Mouse (Mus musculus) heart, embryonic 15.5 days (tissue): ENCODE measurements around the gene Tarsl2. TPM values are rescaled to one million over a fixed set of nuclear protein-coding genes. Genes with fewer than 3 reads are reported as not detected.
A peak's percentile ranks its signal among the peaks of the same experiment; 100 is the strongest.

Experiments used
- ATAC-seq: fragments of 200-750 bp; cut with Nextera tagmentation; replicated peaks from 2 replicates; pipeline ENCODE4 v1.8.0; 2017; ENCODE audit warnings: low read depth, moderate TSS enrichment; ENCODE audit not compliant: insufficient number of reproducible peaks, insufficient read depth, low FRiP score
- H3K27ac ChIP-seq: fragments of 300-500 bp; sonication (generic); 2 replicates; pipeline ENCODE4 v1.5.1; 2015; ENCODE audit warnings: mild to moderate bottlenecking, inconsistent platforms
- H3K27me3 ChIP-seq: fragments of 300-500 bp; sonication (generic); 2 replicates; pipeline ENCODE4 v1.6.1; 2015; ENCODE audit warnings: inconsistent platforms
- H3K36me3 ChIP-seq: fragments of 300-500 bp; sonication (generic); 2 replicates; pipeline ENCODE4 v1.6.1; 2015; ENCODE audit warnings: mild to moderate bottlenecking, inconsistent platforms
- H3K4me1 ChIP-seq: fragments of 300-500 bp; sonication (generic); replicated peaks from 2 replicates; pipeline ENCODE4 v1.6.1; 2015; ENCODE audit warnings: inconsistent platforms
- H3K4me2 ChIP-seq: fragments of 300-500 bp; sonication (generic); 2 replicates; pipeline ENCODE4 v1.6.1; 2015; ENCODE audit warnings: inconsistent platforms, mild to moderate bottlenecking, moderate library complexity
- H3K4me3 ChIP-seq: fragments of 300-500 bp; sonication (generic); 2 replicates; pipeline ENCODE4 v1.5.1; 2015; ENCODE audit warnings: mild to moderate bottlenecking, inconsistent platforms
- H3K9ac ChIP-seq: fragments of 300-500 bp; sonication (generic); 2 replicates; pipeline ENCODE4 v1.6.1; 2015; ENCODE audit warnings: mild to moderate bottlenecking, inconsistent platforms
- H3K9me3 ChIP-seq: fragments of 300-500 bp; sonication (generic); replicated peaks from 2 replicates; pipeline ENCODE4 v1.6.1; 2016; ENCODE audit warnings: inconsistent platforms
- WGBS: fragments of 180-500 bp; shearing (Covaris S2); methylation state at CpG from one replicate; pipeline ENCODE4 v1.1.7; 2015; ENCODE audit warnings: mixed read lengths; 5-methylcytosine and 5-hydroxymethylcytosine counted together
- polyA plus RNA-seq: library from polyadenylated mRNA; unstranded; fragments of >200 nt; fragmentation: Nextera tagmentation; extraction: Ambion mirVana; gene quantifications from 2 replicates; pipeline ENCODE4 v1.2.1, GENCODE M21; 2015

Tarsl2 gene
- polyA plus RNA-seq, 1 experiment from 2014 or later, result 17.0 TPM

DNA sequence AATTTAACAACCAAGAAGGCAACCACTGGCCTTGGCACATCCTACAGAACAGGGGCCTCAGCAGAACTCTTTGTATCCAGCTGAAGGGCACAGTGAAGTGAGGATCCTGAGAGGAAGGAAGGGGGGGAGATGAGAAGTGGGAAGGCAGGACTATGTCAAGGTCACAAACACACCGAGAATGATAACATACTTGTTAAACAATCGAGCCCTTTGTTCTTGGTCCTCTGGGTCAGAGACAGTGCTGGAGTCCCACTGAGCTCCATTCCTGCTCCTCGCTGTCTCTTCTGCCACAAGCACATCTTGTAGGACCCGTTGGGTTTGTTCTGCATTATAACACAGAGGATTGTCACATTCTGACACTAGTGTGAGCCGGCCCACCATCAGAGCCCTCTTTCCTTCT, 14.0 kb upstream of the Tarsl2 start:
- Histone ChIP-seq H3K27me3 (no peaks in the 10 kb centered on the region), H3K9me3 (no peaks in the 10 kb centered on the region), H3K27ac (no peak overlapping the region), H3K9ac (no peak overlapping the region), H3K4me1 (no peaks in the 10 kb centered on the region), H3K36me3 (no peaks in the 10 kb centered on the region), H3K4me3 (no peak overlapping the region), H3K4me2 (no peak overlapping the region)
- WGBS, result 53% methylated on average over 5 of the region's 5 CpGs
- ATAC-seq, result no peak

DNA sequence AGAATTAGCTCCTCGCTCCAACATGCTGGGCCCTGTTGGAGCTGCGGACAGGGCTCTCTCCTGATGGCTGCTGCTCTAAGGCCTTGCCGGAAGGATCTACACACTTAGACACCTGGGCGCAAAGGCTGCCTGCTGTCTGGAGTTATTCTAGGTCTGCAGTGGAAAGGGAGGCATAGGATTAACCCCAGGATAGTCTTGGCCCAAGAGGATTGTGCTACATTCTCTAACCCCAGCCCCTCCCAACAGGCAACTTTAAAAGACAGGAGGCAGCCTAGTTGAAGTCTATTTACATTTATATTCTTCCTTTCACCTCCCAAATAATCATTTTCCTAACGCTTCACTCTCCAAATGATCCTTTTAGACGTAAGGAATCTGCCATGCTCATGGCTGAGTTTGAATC, 8.9 kb upstream of the Tarsl2 start:
- Histone ChIP-seq H3K4me3 (no peak overlapping the region), H3K36me3 (no peaks in the 10 kb centered on the region), H3K4me1 (no peaks in the 10 kb centered on the region), H3K9me3 (no peaks in the 10 kb centered on the region), H3K27me3 (no peaks in the 10 kb centered on the region), H3K4me2 (no peak overlapping the region), H3K27ac (no peak overlapping the region), H3K9ac (no peak overlapping the region)
- ATAC-seq, result no peak
- 87% methylated on average over 6 of the region's 6 CpGs for WGBS

DNA sequence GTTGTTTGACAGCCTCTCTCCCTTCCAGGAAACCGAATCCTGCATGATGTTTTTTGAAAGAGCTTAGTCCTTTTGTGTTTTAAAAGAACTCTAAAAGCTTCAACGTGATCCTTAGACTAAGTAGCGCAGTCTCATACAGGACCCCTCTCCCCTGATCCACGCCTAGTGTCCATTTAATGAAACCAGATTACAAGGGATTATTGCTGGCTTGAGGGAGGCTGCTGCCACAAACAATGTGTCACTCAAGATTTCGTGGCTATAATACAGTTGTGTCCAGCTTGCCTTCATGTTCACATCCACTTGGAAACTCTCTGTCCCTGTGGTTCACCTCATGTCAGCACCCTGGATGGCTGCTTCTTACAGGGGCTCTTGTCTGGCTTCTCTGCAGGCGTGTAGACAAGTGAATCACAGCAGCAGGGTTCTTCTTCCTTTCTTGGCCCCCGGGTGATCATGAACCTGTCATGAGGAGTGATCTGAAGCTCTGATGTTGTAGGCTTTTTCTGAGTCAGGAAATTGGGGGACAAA, 8.3 kb upstream of the Tarsl2 start:
- Histone ChIP-seq H3K27ac (no peak overlapping the region), H3K4me2 (no peak overlapping the region), H3K36me3 (no peaks in the 10 kb centered on the region), H3K27me3 (no peaks in the 10 kb centered on the region), H3K9me3 (no peaks in the 10 kb centered on the region), H3K4me1 (no peaks in the 10 kb centered on the region), H3K4me3 (no peak overlapping the region), H3K9ac (no peak overlapping the region)
- WGBS, result 67% methylated on average over 7 of the region's 7 CpGs
- ATAC-seq, result no peak

DNA sequence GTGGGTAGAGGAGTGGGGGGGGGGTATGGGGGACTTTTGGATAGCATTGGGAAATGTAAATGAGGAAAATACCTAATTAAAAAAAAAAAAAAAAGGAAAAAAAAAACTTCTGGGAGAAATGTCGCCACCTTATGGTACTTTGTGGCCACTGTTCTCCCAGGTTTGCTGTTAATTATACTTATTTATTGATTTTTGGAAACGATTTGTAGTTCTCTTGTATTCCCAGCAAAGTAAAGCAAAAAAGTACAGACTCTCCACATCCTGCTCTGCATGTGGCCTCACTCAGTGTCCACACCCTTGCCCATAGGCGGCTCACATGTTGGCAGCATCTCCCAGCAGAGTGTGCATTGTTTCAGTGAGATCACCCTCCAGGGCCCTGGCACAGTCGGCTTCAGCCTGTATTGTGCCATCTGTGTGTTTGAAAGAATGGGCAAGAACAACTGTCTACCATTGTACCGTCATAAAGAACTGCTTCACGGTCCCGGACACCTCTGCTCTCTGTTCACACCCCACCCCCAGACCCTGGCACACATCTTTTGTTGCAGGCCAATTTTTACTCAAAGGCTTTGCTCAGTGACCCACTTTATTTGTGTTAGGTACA, 6.4 kb upstream of the Tarsl2 start:
- H3K4me2 ChIP-seq, result no peak overlapping the region
- no peaks in the 10 kb centered on the region for H3K4me1 ChIP-seq
- no peak overlapping the region for H3K27ac ChIP-seq
- H3K9me3 ChIP-seq, result no peaks in the 10 kb centered on the region
- no peak overlapping the region for H3K9ac ChIP-seq
- no peak for ATAC-seq
- WGBS, result 68% methylated on average over 7 of the region's 7 CpGs
- H3K4me3 ChIP-seq, result no peak overlapping the region
- no peaks in the 10 kb centered on the region for H3K36me3 ChIP-seq
- H3K27me3 ChIP-seq, result no peaks in the 10 kb centered on the region

DNA sequence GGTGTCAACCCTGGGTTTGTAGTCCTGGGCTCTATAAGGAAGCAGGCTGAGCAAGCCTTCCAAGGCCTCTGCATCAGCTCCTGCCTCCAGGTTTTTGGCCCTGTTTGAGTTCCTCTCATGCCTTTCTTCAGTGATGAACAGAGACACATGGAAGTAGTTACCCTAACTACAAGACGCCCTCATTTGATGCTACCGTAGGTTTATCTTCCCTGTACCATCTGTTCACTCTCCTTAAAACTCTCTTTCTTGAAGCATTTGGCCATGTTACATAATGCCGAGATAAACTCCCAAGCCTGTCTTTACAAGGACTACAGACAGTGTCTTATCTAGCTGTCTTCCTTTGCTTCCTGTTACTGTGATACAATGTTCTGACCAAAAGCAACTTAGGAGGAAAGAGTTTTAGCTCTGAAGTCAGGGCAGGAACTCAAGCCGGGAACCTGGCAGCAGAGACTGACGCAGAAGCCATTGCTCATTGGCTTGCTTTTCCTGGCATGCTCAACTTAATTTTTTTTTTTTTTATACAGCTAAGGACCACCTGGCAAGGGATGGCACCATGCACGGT, 4.8 kb upstream of the Tarsl2 start:
- Histone ChIP-seq H3K27me3 (no peaks in the 10 kb centered on the region), H3K27ac (no peak overlapping the region; the same call in 1 of the 2 replicates), H3K9me3 (no peaks in the 10 kb centered on the region), H3K4me1 (peaks cover 10% of the 10 kb centered on the region), H3K36me3 (no peaks in the 10 kb centered on the region), H3K9ac (no peak overlapping the region), H3K4me2 (no peak overlapping the region), H3K4me3 (no peak overlapping the region)
- WGBS, result 50% methylated on average over 6 of the region's 6 CpGs
- ATAC-seq, result no peak

DNA sequence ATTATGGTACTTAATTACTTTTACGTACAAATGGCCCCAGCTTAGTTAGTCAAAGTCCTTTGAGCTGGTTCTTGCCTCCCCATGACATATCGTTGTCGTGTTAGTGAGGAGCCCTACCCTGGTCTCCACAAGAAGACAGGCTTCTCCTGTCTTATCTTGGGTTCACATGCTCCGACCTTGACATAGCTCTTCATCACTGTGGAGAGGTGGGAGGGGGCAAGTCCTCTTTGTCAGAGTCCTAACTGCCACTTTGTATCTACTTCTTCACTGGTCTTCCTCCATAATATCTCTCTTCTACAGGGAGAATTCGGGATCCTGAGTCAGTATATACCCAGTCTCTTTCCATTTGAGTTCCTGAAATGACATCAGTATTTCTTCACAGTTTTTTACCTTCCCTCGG, 4.0 kb upstream of the Tarsl2 start:
- ATAC-seq, result no peak
- Histone ChIP-seq H3K4me2 (no peak overlapping the region), H3K4me1 (peaks cover 10% of the 10 kb centered on the region), H3K4me3 (no peak overlapping the region), H3K9me3 (no peaks in the 10 kb centered on the region), H3K27me3 (no peaks in the 10 kb centered on the region), H3K27ac (no peak overlapping the region), H3K36me3 (no peaks in the 10 kb centered on the region), H3K9ac (no peak overlapping the region)
- 45% methylated on average over 6 of the region's 6 CpGs for WGBS

DNA sequence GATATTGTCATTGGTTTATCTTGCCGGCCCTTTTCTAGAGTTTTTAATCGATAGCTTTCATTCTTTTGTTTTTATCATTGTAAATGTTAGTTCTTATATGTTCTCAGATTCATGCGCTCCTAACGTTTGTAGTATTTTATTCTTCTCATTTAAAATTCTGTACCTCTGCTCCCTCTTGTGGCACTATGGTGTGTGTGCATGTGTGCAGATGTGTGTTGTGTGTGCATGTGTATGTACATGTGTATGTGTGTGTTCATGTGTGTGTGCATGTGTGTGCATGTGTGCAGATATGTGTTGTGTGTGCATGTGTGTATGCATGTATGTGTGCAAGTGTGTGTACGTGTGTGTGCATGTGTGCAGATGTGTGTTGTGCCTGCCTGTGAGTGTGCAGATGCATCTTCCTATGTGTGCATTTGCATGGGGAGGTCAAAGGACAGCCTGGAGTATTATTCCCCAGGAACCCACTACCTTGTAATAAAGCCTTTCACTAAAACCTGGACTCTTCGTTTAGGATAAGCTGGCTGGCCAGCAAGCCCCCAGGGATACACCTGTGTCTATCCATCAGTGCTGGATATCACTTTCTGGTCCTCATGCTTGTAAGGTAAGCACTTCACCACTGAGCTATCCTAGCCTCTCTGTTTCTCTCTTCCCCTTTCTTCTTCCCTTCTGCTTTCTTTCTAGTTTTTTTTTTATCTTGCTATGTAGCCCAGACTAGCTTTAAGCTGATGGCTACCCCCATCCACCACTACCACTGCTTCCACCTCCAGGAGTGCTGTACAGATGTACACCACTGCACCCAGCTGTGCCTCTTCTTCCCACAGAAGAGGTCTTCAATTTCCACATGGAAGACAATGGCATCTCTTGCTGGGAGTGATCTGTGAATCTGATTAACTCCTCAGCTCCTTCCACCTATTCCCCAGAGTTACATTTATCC, 2.1 kb upstream of the Tarsl2 start:
- Histone ChIP-seq H3K4me1 (peaks cover 15% of the 10 kb centered on the region), H3K27ac (no peak overlapping the region), H3K4me3 (no peak overlapping the region), H3K9ac (no peak overlapping the region), H3K4me2 (no peak overlapping the region), H3K9me3 (no peaks in the 10 kb centered on the region), H3K27me3 (no peaks in the 10 kb centered on the region), H3K36me3 (peaks cover 8% of the 10 kb centered on the region; the same call in 1 of the 2 replicates)
- no peak for ATAC-seq
- 70% methylated on average over 6 of the region's 6 CpGs for WGBS

DNA sequence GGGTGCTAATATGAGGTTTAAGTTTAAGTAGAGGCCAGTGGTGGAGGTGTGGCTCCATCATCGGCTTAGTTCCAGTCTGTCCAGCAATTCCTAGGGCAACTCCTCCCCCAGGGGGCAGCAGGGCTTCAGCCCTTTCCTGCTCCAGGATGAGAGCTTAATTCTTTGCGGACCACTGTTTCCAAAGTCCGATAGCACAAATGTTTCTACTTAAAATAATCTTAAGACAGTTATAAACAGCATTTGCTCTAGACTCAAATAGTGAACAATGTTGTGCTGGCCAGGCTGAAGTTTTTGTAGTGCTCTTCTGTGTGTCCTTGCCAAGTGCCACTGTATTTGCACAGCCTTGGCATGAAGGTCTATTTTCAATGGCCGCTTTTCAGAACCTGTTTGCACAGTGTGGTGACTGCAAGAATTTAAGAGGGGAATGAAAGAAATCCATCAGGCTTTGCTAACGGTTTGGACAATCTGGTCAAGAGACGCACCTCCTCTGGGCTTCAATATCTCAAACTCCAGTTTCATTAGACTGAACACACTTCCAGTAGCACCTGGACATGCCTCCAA, 757 bp upstream of the Tarsl2 start:
- H3K36me3 ChIP-seq, result peaks cover 18% of the 10 kb centered on the region
- peak overlapping the region; percentile 79 for H3K4me3 ChIP-seq
- ATAC-seq, result no peak
- H3K4me1 ChIP-seq, result peaks cover 15% of the 10 kb centered on the region
- H3K9ac ChIP-seq, result no peak overlapping the region
- peak overlapping the region; percentile 93 for H3K4me2 ChIP-seq
- H3K9me3 ChIP-seq, result no peaks in the 10 kb centered on the region
- H3K27me3 ChIP-seq, result no peaks in the 10 kb centered on the region
- no peak overlapping the region for H3K27ac ChIP-seq
- WGBS, result 26% methylated on average over 6 of the region's 6 CpGs

DNA sequence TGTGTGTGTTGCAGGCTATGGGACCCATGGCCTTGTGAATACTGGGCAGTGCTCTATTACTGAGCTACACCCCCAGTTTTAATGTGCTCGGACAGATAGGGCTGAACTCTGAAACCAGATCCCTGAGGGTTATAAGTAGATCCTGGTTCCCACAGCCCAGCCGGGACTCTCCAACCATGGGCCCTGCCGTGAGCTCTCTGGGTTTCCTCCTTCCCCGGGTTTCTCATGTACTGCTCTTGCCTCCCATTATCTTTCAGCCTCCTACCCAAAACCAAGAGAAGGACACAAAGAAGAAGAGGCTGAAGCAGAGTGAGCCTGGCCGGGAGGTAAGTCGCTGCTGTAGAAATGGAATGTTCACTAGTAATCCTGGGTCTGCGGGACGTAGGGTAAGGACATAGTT, 1.3 kb downstream of the Tarsl2 start:
- Histone ChIP-seq H3K27ac (no peak overlapping the region), H3K4me2 (0 out of 2 replicates have a peak overlapping the region, but pooled peaks have one; percentile 13), H3K4me3 (no peak overlapping the region), H3K9ac (no peak overlapping the region), H3K9me3 (peaks cover 7% of the 10 kb centered on the region; the same call in 1 of the 2 replicates), H3K4me1 (peaks cover 15% of the 10 kb centered on the region), H3K36me3 (peaks cover 32% of the 10 kb centered on the region), H3K27me3 (no peaks in the 10 kb centered on the region)
- no peak for ATAC-seq
- 79% methylated on average over 8 of the region's 8 CpGs for WGBS

DNA sequence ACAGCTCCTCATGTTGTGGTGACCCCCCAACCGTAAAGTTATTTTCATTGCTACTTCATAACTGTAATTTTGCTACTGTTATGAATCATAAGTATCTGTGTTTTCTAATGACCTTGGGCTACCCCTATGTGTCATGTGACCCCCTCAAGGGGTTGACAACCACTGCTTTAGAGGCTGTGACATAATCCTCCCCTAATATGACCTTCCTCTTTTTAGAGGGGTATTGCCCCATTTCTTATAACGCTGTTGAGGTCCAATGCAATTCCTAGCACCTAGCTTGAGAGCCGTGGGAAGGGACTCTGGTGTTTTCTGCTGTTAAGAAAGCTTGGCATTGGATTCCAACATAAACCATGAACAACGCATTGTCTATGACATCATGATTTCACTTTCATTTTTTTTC, 6.0 kb downstream of the Tarsl2 start:
- Histone ChIP-seq H3K27ac (no peak overlapping the region), H3K9ac (no peak overlapping the region), H3K4me1 (peaks cover 5% of the 10 kb centered on the region; the same call in 1 of the 2 replicates), H3K4me2 (no peak overlapping the region), H3K27me3 (no peaks in the 10 kb centered on the region), H3K36me3 (peaks cover 38% of the 10 kb centered on the region), H3K9me3 (peaks cover 7% of the 10 kb centered on the region; the same call in 1 of the 2 replicates), H3K4me3 (no peak overlapping the region)
- WGBS, result 84% methylated on average over 4 of the region's 4 CpGs
- no peak for ATAC-seq

DNA sequence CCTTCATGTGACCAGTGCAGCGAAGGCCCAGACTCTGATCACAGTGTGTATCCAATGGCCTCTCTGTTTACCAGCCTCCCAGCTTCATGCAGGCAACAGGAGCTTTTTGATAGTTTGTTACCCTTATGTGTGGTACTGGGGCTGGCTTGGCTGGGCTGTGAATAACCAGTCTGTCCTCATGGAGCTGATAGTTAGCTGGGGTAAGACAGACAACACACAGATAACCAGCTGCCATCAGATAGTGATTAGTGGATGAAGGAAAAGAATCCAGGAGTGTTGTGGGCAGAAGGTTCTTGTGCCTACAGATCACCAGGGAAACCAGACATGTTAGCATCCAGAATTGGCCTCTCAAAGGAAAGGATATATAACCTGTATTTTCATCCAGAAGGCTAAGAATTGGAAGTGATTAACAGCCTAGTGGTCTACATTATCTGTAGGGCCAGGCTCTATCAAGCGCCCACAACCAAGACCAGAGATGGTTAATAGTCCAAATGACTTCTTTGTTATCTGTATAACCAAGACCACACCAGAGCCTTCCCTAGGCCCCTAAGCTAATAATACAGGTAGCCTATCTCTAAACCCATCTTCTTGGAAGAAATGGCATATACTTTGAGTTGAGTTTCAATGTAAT, 12.9 kb downstream of the Tarsl2 start:
- Histone ChIP-seq H3K4me2 (no peak overlapping the region), H3K9me3 (no peaks in the 10 kb centered on the region), H3K27ac (no peak overlapping the region), H3K27me3 (no peaks in the 10 kb centered on the region), H3K4me1 (no peaks in the 10 kb centered on the region), H3K36me3 (peaks cover 6% of the 10 kb centered on the region), H3K4me3 (no peak overlapping the region), H3K9ac (no peak overlapping the region)
- no peak for ATAC-seq
- 94% methylated on average over 2 of the region's 2 CpGs for WGBS
